Mouse (Mus musculus) v-Abl transformed pro-B cells (cell line): Measurements from ENCODE around the gene Lyrm4.
"Not testable (repeated sequence)": the region's sequence is repeated elsewhere in the genome, so short reads cannot be mapped to it uniquely, and the experiment has no call there.

Experiments used
- in situ Hi-C, 2 experiments: fragments of 400-800 bp; cut with MboI; formaldehyde crosslinking; loops; one replicate each; pipeline ENCODE4 v1.15.1; 2025; ENCODE audit not compliant: unreplicated experiment in 2 of 2

Lyrm4 gene

GRCm38 (mm10) chr13:35997606-35998005 lies 119.7 kb downstream of the Lyrm4 start:
- in situ Hi-C loops = no loop called here

- in situ Hi-C loops = no loop called here
Measured at GRCm38 (mm10) chr13:35995696-35996426, 121.5 kb downstream of the Lyrm4 start.

DNA sequence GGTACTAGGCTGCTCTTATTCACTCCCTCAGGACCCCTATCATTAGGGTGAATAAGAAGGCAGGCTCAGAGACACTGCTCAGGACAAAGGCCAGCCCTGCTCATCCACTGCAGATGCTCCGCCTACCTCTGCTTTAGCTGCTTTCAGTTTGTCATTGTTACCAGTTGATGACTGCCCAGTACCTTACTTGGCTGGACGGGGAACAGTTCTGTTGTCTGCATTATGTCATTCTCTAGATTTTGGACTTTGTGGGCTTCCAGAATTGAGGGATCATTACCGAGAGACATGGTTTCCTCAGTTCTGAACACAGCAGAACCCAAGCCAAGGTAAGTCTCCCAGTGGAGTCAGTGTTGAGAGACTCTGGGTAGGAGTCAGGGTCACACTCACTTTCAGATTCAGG lies 122.1 kb downstream of the Lyrm4 start:
- in situ Hi-C loops = no loop called here

DNA sequence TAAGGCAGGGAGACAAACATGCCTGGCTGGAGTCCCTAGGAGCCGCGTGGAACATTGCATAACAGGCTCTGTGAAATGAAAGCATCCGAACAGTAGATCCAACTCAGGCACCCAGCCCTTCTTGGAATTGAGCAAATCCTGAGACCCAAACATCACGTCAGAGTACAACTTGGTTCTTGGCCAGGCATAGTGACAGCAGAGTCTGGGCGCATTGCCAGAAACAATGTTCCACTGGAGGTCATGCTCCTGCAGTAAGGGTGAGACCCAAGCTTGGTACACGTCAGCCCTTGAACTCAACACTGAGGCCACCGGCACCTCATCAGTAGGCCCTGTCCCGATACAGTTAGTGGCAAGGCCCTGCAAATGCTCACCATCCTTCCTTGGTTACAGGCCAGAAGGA lies 123.3 kb downstream of the Lyrm4 start:
- in situ Hi-C loops = no loop called here

- in situ Hi-C loops = not testable (repeated sequence)
Measured at GRCm38 (mm10) chr13:35991185-35991584, 126.1 kb downstream of the Lyrm4 start.

DNA sequence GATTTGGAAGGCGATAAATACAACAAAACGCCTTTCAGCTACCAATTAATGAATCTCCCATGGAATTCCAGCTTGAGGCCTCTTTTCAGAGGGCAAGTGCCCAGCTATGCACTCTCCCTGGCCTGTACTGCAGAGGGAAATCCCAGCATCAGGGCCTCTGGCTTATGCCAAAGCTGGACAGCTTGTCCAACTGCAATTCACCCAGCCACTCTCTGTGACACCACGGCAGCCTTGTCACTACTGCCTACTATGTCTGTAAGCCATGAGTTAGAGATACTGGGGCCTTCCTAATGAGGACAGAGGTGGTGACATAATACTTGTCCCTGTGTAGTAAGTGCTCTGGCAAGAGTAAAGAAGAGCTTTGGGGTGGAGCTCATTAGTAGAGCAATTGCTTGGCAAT lies 128.0 kb downstream of the Lyrm4 start:
- in situ Hi-C loops = no loop called here

- in situ Hi-C loops = no loop called here
Measured at GRCm38 (mm10) chr13:35982985-35983384, 134.3 kb downstream of the Lyrm4 start.

DNA sequence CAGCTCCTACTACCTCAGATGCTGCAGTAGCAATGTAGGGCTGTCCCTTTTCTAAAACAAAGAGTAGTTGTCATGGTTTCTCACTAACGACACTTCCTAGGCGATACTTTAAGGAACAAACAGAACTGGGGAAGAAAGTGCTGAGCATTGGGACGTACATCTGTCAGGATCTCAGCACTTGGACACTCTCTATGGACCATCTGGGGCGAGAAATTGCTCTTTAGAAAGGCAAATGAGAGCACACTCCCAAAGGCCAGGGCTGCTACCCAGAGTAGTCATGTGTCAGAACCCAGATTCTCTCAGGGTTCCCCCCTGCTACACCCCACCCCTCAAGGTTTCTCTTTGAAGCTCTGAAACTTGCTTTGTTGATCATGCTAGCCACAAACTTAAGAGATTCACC lies 136.9 kb downstream of the Lyrm4 start:
- in situ Hi-C loops = no loop called here

- in situ Hi-C loops = no loop called here
Measured at GRCm38 (mm10) chr13:35976912-35977311, 140.4 kb downstream of the Lyrm4 start.

DNA sequence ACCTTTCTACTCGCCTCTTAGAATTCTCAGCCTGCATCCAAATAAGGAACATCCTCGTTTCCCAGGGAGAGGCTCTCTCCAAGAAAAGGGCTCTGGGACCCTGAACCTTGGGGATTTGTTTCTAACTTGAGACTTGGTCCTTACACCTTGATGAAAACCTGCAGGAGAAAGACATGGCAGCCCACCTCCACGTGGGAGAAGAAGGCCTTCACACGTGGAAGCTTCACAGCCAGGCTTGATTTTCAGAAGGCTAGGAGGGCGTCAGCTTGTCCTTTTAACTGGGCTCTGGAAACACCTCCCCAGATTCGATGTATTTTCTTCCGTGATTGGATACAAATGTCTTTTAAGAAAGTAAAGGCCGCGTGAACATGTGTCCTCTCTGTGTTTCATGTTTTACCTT lies 147.5 kb downstream of the Lyrm4 start:
- in situ Hi-C loops = loop anchor here in 1 of 2 experiments (25.0 kb wide), 1 partner anchor 883 kb away; no protein-coding TSS in a partner anchor

DNA sequence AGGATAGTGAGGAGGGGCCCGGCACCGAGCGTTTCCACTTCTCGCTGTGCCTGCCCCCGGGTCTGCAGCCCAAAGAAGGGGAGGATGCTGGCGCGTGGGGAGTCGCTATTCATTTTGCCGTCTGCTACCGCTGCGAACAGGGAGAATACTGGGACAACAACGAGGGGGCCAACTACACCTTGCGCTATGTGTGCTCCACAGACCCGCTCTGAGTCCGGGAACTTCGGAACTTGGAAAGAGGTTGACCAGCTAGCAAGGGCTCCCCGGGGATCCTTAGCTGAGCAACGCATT lies 147.9 kb downstream of the Lyrm4 start:
- in situ Hi-C loops = loop anchor here in 1 of 2 experiments (25.0 kb wide), 1 partner anchor 882 kb away; no protein-coding TSS in a partner anchor

GRCm38 (mm10) chr13:35968719-35969430 lies 148.5 kb downstream of the Lyrm4 start:
- in situ Hi-C loops = loop anchor here in 1 of 2 experiments (25.0 kb wide), 1 partner anchor 882 kb away; no protein-coding TSS in a partner anchor

- in situ Hi-C loops = loop anchor here in 1 of 2 experiments (25.0 kb wide), 1 partner anchor 881 kb away; no protein-coding TSS in a partner anchor
Measured at GRCm38 (mm10) chr13:35968131-35968718, 149.1 kb downstream of the Lyrm4 start.

DNA sequence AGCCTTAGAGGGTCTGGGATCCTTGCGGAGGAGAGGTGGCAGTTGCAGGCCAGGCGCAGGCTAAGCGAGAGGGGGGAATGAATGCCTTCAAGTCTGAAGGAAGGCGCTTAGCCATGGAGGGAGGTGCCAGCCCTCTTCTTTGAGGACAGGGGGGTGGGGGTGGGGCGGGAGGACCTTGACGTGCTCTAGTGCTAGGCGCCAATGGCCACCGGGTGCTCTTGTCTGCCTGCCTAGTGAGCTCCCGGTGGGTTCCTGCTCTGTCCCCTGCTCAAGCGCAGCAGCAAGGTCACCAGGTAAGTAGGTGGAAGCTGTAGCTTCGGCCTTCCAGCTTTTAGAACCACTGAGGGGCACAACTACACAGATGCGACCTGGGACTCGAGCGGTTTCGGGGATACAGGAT lies 149.6 kb downstream of the Lyrm4 start:
- in situ Hi-C loops = loop anchor here in 1 of 2 experiments (25.0 kb wide), 1 partner anchor 880 kb away; no protein-coding TSS in a partner anchor

DNA sequence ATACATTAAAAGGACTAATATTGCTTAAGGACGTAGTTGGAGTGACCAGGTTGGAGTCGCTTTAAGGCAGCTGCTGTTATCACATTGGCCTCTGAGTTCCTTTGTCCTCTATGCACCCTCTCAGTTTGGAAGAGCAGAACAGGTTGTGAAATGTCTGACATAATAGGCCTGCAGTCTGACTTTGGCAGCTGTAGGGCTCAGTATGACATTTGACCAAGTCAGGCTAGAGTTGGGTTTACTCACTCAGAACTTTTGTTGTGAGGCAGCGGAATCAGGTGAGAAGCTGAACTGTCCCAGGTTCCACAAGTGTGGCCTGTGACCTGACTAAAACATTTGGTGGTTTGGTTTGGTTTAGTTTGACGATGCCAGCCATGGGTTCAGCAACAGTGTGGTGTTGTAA lies 153.7 kb downstream of the Lyrm4 start:
- in situ Hi-C loops = loop anchor here in 1 of 2 experiments (25.0 kb wide), 1 partner anchor 876 kb away; no protein-coding TSS in a partner anchor

- in situ Hi-C loops = loop anchor here in 1 of 2 experiments (25.0 kb wide), 1 partner anchor 872 kb away; no protein-coding TSS in a partner anchor
Measured at GRCm38 (mm10) chr13:35959391-35960067, 157.8 kb downstream of the Lyrm4 start.

GRCm38 (mm10) chr13:35958539-35958938 lies 158.8 kb downstream of the Lyrm4 start, which contains the start of gene Ppp1r3g:
Ppp1r3g (plus strand) TSS chr13:35958839.
- in situ Hi-C loops = loop anchor here in 1 of 2 experiments (25.0 kb wide), 1 partner anchor 871 kb away; no protein-coding TSS in a partner anchor

- in situ Hi-C loops = loop anchor here (5.0 to 25.0 kb wide), 4 partner anchors 165 to 1763 kb away; no protein-coding TSS in a partner anchor
Measured at GRCm38 (mm10) chr13:35949814-35950455, 167.4 kb downstream of the Lyrm4 start.

DNA sequence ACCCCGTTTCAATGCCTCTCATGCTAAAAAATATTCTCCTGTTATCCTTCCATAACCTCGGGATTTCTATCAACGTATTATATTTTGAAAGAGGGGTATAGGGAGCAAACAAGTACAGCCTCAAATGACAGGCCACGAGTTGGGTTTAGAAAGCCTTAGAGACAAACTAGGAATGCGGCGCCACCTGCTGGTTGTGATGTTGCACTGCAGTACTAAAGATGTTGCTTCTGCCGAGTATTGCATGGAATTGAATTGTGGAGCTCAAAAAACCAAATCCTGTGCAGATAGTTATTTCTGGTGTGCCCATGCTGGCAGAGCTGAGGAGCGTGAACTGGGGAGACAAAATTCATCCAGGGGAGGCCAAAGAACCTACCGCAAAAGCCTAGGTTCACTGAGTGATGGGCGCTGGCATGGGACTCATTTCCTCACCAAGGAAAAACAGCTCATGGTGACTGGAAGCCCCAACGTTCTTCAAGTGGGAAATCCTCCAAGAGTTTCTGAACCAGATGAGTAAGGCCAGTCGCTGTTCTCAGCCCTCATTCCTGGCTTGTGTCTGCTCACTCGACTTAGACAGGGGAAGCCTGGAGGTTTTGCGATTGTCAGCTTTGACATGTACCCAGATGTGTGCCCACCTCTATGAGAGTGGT lies 169.8 kb downstream of the Lyrm4 start:
- in situ Hi-C loops = loop anchor here in 1 of 2 experiments (5.0 to 25.0 kb wide), 3 partner anchors 163 to 1760 kb away; no protein-coding TSS in a partner anchor
